Mouse (Mus musculus): ENCODE results near the gene Nudt11. TPM values are rescaled to one million over a fixed set of nuclear protein-coding genes. Genes with fewer than 3 reads are reported as not detected.

Gene Nudt11
- polyA plus RNA-seq (2021; fragmentation: Nextera tagmentation) = 11.7 and 12.7 TPM in 2 replicates
- long read RNA-seq, experiment 1, transcript Nudt11-201 (2 exons, 3,036 nt) = major isoform, 95 of 101 reads
- long read RNA-seq, experiment 1, partial matches to known transcripts = 2 of 101 reads
- long read RNA-seq, experiment 1, other reads (novel, unspliced or antisense) = 4 of 101 reads
- long read RNA-seq, experiment 2, transcript Nudt11-201 (2 exons, 3,036 nt) = major isoform, 16 of 31 reads
- long read RNA-seq, experiment 2, partial matches to known transcripts = 0 of 31 reads
- long read RNA-seq, experiment 2, other reads (novel, unspliced or antisense) = 15 of 31 reads

DNA sequence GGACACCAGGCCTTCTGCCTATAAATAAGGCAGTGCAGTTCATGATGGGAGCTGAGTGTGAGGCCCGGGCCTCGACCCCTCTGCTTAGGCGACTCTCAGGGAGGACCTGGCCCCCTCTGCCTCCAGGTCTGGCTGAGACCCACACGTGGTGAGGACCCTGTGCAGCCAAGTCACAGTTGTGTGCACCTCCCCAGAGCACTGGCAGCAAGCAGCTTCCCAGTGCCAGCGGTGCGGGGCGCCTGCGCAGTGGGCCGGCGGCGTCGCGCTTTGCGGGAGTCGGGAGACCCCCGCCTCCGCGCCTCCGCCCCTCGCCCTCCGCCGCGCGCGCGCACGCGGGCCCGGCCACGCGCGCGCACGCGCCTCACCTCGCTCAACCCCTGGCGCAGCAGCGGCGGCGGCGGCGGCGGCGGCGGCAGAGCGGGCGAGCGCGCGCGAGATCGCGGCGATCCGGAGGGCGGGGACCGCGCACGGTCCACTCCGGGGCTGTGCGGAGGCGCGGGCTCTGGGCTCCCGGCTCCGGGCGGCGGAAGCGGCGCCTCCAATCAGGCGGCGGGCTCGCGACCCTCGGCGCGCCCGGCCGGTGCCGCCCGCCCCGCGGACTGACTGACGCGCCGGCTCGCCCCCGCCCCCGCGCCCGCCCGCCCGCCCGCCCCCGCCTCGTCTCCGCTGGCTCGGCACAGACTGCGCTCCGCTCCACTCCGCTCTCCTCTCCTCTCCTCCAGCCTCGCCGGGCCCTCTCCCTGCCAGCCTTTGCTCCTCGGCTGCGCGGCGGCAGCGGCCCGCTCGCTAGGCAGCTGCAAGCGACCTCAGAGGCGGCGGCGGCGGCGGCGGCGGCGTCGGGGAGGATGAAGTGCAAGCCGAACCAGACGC lies at the start of gene Nudt11:
Gene Nudt11 (plus strand): TSS at position 388 of the 870 bp plus-strand sequence.

GRCm38 (mm10) chrX:6082954-6083680 lies 35.9 kb downstream of the Nudt11 start, which contains the start of gene AU022751:
Gene AU022751 (minus strand): TSS chrX:6083419.

Other genes starting within 250 kb of the Nudt11 start
- gene AU022751, start 36.0 kb downstream of the Nudt11 start, polyA plus RNA-seq (2021; fragmentation: Nextera tagmentation) = not detected in 2 replicates
- gene Nudt10, start 125.6 kb downstream of the Nudt11 start, polyA plus RNA-seq (2021; fragmentation: Nextera tagmentation) = 26.8 and 37.2 TPM in 2 replicates